Mouse (Mus musculus): ENCODE measurements around the gene Bri3. TPM values are rescaled to one million over a fixed set of nuclear protein-coding genes. Genes with fewer than 3 reads are reported as not detected.
"Not testable (repeated sequence)": the region's sequence is repeated elsewhere in the genome, so short reads cannot be mapped to it uniquely, and the experiment has no call there.

Gene Bri3
- polyA plus RNA-seq, 1 experiment from 2014 or later: 87.9 TPM

DNA sequence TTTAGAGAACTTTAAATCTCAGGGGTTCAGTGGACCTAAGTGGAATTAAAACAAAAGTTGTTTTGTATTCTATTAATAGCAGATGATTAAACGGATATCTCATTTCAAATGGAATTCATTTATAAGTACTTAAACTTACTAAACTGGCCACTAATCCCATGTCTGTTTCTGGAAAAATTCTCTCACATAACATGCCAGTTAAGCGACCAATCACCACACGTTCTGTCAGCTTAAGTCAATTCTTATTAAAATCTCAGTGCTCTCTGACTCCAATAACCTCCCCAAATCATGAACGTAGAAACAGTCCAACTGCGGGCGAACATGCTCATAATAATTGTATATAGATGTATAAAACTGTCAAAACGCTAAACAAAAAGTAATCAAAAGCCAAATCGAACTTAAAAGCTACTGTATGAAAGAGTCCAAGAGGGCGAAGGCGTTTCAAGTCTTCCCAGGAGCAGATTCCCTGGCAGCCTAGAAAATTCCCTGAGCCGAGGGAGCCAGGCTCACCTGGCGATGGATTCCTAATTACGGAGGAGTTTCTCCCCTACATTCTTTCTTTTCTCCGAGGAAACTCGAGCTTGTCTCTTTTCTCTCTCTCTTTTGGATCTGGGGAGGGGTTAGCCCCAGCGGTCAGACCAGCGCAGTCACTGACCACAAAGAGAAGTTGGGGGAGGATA, 112.7 kb downstream of the Bri3 start:
- no peak for DNase-seq (ENCODE audit: low spot score)

DNA sequence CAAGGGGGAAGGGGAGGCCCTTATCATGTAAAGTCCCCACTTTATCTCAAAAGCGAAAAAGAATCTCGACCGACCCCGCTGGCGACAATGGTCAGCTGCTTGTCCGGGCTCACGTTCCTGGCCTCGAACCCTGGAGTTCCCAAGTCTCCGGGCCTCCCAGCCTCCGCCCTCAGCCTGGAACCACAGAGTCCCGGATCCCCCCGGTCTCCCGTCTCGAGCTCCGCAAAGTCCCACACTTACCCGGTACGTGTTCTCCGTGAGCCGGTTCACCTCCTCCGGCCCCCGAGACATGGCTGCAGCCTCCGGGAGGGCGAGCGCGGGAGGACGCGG, 113.3 kb downstream of the Bri3 start:
- DNase-seq (ENCODE audit: low spot score): no peak

DNA sequence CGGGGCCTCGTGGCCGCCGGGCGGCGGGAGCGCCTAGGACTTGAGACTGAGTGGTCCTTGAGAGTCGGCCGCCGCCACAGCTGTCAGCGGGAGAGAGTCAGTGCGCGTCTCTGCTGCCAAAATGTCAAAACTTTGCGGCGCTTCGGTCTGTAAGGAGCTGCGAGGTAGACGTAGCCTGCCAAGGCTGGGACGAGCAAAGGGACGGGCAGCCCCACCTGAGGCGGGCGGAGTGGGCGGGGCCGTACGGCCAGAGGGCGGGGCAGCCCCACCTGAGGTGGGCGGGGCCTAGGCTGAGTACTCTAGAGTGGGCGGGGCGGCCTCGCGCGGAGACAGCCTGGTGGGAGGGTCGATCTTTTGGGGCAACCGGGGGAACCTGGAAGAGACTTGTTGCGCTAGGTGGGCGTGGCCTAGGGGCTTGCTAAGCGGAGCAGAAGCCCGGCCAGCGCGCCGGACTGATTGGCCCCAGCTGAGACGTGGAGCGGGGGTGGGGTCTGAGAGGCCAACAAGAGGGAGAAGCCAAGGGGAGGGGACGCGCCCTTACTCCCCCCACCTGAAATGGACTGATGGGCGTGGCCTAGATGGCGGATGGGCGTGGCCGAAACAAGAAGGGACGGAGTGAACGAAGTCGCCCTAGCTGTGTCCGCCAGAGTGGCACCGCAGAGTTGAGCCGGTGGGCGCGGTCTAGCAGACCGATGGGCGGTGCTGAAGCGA, 113.8 kb downstream of the Bri3 start, which contains the start of gene Baiap2l1:
Gene Baiap2l1 (minus strand): TSS at position 232 of the 711 bp plus-strand sequence.
- DNase-seq (ENCODE audit: low spot score): peak; percentile 66

DNA sequence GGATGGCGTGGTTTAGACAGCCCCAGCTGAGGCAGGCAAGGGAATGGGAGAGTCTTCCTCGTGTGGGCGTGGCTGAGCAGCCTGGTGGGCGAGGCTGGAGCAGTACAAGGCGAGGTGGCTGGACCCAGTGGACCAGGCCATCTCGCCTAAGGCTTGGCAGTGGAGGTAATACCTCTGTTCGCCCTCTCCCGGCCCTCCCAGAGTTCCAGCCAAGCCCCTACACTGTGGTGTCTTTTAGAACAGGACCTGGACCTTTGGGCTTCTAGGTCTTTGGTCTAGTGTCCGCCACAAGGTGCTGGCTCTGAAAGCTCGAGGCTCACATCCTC, 114.3 kb downstream of the Bri3 start:
- no peak for DNase-seq (ENCODE audit: low spot score)

DNA sequence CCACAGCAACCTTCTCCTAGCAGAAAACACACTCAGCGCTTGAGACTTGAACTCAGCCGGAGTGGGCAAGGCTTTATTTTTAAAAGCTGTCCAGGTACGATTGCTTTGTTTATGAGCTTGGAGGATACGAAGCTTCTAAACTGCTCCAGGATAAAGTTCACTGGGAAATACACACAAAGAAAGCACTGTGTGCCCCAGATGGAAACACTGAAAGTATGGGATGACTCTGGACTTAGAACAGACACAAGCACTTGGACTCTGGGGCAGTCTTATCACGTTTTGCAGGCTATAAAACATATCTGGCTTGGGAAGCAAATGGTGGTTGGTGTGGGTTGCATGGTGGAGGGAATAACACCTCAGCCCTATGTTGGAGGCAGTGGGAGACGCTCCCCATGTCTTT, 115.6 kb downstream of the Bri3 start:
- DNase-seq (ENCODE audit: low spot score): no peak

DNA sequence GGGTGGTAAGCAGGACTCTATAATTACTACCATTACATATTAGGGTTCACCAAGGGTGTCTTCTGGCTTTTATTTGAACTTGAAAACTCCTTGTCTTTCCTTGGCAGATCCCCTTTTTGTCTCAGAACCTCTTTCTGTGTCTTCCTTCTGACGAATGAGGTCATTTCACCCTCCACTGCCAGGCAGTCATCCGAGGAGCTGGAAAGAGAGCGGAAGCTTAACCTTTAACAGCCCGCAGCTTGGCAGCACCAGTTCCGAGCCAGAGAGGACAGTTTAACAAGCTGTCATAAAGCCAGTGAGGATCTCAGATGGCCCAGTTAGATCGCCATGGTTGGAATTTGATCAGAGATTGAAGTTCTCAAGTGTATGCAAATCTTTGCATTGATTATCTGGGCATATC, 116.1 kb downstream of the Bri3 start:
- DNase-seq (ENCODE audit: low spot score): no peak

DNA sequence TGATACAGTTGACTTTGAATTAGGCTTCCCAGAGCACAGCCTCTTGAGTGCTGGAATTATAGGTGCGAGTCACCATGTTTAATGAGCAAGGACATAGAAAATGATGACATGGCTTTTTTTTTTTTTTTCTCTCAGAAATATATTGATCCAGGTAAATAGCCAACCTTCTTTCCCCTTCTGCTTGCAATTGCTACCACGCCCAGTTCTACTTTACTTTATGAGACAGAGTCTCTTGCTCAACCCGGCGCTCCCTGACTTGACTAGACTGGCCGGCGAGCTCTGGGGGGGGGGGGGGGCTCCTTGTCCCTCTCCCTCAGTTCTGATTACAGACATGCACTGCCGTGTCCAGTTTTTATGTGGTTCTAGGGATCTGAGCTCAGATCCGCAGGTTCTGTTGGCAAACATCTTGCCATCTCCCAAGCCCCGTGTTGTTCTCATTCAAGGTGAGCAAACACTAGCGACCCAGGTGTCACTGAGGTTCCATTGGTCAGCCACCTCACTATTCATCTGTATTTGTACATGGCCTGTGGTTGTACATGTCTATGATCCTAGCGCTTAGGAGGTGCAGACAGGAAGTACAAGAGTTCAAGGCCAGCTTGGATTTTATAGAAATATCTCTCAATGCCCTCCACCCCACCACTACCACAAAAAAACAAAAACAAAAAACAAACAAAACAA, 120.6 kb downstream of the Bri3 start:
- DNase-seq (ENCODE audit: low spot score): no peak

DNA sequence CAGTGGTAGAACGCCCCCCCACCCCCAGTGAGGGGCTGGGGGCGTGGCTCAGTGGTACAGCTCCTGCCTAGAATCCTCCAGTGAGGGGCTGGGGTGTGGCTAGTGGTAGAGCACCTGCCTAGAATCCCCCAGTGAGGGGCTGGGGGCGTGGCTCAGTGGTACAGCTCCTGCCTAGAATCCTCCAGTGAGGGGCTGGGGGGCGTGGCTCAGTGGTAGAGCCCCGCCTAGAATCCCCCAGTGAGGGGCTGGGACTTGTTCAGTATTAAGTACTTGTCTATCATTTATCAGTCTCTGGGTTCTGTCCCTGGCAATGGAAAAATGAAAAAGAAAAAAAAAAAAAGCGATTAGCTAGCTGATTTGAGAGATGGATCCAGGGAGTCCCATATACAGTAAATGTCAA, 122.3 kb downstream of the Bri3 start:
- not testable (repeated sequence) for DNase-seq (ENCODE audit: low spot score)

DNA sequence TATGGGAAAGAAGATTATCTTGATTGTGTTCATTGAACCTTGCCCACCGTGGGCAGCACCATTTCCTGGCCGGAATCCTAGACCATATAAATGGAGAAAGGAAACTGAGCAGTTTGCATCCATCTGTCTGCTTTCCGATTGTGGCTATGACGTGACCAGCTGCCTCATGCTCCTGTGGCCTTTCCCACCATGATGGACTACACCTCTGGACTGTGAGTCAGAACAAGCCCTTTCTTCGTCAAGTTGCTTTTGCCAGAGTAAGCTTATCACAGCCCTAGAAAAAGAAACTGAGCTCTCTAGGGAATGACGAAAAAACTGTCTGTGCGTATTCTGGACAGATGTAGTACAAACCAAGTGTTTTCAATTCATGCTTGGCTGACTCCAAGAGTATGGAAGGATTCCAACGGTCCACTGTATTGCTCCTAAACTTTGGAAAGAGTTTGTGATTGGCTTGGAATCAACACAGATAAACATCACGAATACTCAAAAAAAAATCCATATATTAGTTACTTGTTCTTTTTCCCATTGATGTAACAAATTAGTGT, 124.5 kb downstream of the Bri3 start:
- no peak for DNase-seq (ENCODE audit: low spot score)

DNA sequence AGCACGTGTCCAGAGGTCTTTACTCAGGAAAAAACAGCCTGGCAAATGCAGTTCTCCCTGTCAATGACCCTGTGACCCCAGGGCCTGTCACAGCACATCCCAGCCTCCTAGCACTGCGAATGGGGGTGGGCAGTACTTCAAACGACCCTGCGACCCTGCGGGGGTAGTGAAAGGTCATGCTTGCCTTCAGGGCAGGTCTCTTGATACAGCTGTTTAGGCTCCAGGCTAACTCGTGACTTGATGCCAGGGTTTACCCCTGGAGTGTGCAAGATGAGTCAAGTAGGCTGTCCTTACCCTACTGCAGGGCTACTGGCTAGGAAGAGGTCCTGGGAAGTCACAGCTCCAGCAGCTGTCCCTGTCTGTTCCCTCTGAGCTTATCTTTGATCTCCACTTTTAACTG, 126.7 kb downstream of the Bri3 start:
- no peak for DNase-seq (ENCODE audit: low spot score)

DNA sequence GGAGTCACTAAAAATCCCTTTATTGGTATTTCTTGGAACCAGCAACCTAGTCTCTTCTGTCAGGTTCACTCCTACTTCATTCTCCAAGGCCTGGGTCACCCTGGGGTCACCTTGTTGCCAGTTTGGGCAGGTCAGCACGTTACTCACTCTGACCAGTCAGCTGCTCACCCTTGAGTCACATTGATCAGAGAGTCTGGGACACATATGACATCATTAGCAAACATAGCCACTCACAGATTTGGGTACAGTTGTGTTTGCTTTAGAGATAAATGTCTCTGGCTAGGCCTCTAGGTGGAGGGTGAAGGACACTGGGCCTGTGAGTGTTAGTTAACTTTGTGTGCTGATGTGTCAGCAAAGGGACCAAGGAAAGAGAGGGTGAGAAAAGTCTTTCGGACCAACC, 127.9 kb downstream of the Bri3 start:
- DNase-seq (ENCODE audit: low spot score): no peak

DNA sequence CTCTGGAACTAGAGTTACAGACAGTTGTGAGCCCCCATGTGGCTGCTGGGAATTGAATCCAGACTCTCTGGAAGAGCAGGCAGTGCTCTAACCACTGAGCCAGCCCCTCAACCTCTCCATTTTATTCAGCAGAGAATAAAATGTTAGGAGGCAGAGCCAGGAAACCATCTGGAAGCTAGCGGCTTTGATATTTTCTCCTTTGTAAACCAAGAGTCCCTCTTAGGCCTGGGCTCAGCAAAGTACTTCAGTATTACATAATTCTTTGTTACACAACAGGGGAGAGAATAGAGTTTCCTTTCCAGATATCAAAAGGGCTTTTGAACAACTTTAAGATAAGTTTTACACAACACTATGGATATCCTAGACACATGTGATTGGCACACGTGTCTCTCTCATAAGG, 128.6 kb downstream of the Bri3 start:
- DNase-seq (ENCODE audit: low spot score): no peak

DNA sequence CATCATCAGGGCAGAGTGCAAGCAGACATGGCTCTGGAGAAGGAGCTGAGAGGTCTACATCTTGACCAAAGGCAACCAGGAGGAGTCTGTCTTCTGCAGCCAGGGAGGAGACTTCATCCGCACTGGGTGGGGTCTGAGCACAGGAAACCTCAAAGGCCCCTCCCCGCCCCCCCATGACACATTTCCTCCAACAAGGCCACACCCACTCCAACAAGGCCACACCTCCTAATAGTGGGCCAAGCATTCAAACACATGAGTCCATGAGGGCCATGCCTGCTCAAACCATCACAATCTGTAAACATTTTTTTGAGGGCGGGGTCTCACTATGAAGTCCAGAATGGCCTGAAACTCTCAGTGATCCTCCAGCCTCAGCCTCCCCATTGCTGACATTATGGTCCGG, 135.2 kb downstream of the Bri3 start:
- no peak for DNase-seq (ENCODE audit: low spot score)

DNA sequence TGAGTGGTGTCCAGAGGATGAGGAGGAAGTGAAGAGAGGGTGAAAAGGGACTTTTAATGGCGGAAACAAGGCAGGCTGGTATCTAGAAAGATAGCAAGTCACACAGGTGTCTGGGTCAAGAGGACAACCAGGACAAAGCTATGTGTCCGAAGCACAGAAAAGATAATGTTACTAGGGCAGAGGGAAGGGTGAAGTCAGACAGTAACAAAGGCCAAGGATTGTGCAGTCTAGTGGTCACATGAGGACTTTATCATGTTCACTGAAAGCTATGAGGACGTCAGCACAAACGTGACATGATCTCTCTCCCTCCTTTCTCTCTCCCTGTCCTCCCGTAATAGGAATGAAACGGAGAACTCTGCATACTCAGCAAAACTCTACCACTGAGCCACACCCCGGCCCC, 136.5 kb downstream of the Bri3 start:
- no peak for DNase-seq (ENCODE audit: low spot score)

DNA sequence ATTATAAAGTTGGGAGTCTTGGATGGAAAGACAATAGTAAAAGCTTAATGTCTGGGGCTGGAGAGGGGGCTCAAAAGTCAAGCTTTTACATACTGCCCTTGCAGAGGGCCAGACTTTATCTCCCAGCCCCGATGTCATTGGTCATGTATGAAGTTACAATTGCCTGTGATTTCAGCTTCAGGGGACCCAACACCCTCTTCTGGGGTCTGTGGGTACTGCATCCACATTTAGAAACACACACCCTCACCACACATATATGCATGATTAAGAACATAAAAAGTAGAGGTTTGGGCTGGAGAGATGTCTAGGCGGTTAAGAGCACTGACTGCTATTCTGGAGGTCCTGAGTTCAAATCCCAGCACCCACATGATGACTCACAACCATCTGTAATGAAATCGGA, 137.5 kb downstream of the Bri3 start:
- no peak for DNase-seq (ENCODE audit: low spot score)

DNA sequence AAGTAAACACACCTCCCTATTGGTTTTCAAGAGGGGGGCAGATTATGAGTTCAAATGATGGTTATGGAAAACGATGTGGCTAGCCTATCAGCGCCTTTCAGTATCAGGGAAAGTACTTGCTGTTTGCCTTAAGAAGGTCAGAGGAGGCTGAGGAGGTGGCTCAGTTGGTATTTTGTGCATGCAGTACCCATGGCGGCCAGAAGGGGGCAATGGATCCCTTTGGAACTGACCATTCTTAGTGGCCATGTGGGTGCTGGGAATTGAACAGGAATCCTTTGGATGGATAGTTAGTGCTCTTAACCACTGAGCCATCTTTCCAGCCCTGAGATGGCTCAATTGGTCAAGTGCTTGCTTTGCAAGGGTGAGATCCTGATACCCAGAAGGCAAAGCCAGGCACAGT, 139.7 kb downstream of the Bri3 start:
- DNase-seq (ENCODE audit: low spot score): no peak

DNA sequence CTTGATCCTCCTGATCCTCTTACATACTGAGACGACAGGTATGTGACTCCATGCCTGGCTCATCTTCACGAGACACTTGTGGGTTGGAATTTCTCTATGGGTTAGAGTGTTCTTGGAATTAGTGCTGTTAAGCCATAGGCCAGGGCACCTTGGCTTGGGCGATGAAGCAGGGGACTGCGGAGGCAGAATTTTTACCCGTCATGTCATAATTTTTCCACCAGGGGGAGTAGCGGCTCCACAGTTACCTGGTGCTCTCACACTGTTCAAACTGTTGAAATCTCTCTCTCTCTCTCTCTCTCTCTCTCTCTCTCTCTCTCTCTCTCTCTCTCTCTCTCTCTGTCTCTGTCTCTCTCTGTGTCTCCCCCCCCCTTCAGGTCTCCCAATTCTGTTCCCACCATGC, 143.6 kb downstream of the Bri3 start:
- peak; percentile 5 for DNase-seq (ENCODE audit: low spot score)

DNA sequence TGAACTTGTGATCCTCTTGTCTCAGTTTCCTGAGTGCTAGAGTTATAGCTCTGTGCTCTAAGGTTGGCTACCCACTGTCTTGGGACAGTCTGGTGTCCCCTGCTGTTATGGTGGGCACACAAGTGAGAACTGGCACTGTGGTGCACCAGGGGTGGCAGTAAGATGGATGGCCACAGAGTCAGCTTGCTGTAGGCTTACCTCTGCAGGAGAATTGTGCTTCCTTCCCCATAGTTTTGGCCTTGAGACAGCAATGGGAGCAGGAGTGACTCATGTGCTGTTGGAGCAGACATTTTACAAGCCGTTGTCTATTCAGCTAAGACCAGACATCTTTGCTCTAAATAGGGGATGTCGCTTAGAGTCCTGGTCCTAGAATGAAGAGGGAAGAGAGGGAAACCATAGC, 149.9 kb downstream of the Bri3 start:
- no peak for DNase-seq (ENCODE audit: low spot score)

DNA sequence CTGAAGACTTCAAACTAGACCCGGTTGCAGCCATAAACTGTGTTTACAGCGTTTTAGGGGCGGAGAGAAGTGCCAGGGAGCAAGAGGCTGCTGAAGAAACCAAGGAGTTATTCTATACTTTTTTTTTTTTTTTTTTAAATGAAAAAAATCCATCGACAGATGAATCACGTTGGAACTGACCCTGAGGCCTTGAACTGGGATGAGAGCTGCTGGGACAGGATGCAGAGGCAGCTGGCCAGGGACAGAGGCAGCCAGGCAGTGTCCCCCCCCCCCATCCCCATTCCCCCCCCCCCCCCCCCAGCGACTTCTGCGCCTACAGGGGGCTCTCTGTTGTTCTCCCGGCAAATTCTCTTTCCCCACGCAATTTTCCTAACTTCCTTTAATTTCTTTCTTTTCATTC, 153.3 kb downstream of the Bri3 start:
- no peak for DNase-seq (ENCODE audit: low spot score)

DNA sequence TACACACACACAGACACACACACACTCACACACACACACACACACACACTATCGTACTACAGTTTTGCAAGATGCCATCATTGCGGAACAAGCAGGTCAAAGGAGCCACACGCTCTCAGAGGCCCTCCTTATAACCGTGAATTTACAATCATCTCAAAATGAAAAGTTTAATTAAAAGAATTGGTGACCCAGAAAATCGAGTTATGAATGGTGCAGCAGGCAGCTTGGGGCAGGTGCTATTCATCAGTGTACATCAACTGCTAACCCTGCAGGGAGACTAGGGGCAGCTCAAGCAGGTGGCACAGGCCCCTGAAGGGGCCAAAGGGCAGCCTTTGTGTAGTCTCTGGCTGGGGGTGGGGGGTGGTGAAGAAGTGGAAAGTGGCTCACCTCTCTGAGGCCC, 156.6 kb downstream of the Bri3 start:
- DNase-seq (ENCODE audit: low spot score): no peak

DNA sequence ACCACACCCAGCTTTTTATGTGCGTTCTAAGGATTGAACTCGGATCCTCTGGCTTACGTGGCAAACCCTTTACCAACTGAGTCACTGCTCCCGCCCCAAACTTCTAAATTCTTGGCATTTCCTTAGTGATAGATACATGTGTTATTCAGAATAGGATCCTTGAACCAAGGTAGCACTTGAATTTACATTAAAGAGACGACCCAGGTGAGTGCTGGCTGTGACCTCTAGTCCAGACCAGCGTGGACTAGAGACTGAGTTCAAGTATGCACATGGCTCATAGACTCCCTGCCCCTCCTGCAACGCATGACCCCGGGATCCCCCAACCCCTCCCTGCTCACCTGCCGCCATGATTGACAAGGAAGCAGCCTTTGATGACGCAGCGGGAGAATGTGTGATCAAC, 162.0 kb downstream of the Bri3 start:
- DNase-seq (ENCODE audit: low spot score): no peak

DNA sequence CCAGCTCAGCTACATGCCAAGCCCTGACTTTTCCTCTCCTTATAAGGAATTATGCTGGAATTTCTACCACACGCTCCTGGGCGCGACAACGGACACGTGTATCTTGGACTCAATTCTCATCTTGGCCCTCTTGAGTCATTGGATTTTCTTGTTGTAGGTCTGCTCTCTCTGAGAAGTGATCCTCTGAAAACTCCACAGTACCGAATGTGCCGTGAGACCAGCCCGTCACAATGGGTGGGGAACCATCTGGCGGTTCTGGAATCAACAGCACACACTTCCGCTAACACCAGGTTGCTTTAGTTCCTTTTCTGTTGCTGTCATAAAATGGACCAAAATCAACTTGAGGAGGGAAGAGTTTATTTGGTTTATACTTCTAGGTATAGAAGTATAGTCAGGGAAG, 166.4 kb downstream of the Bri3 start:
- no peak for DNase-seq (ENCODE audit: low spot score)

DNA sequence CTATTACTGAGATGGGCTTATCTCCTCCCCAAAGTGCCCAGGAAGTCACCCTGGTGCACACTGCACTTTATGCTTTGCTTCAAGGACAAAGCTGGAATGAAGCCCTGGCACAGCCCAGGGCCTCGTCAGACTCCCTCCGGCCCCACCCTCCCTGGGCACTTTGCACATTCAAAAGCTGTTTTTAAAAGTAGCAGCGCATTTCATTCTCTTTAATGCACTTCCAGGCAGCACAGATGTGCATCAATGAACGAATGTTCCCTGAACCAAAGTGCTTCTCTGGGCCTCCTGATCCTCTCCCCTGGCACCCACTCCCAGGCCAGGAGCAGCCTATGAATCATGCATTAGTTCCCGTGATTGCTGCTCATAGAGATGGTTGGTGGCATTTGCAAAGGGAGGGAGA, 167.5 kb downstream of the Bri3 start:
- no peak for DNase-seq (ENCODE audit: low spot score)

Measured in thymus, postnatal 0 days (tissue).